Mouse (Mus musculus) CH12.LX (cell line): ENCODE data around the gene Gng3. TPM values are rescaled to one million over a fixed set of nuclear protein-coding genes. Genes with fewer than 3 reads are reported as not detected.

Experiments
- DNase-seq: peaks from one replicate; pipeline ENCODE4 v3.0.0-alpha.2; 2013; ENCODE audit errors: extremely low read depth
- H3K27ac ChIP-seq: 2 replicates; pipeline ENCODE4 v1.5.1; 2012; ENCODE audit warnings: low read depth, mild to moderate bottlenecking, control low read depth, moderate library complexity; ENCODE audit not compliant: insufficient read depth
- H3K27me3 ChIP-seq: replicated peaks from 2 replicates; pipeline ENCODE3; 2012; ENCODE audit warnings: inconsistent platforms
- H3K36me3 ChIP-seq, 2 experiments: replicated peaks in 1 of 2; 2 replicates each; pipeline versions ENCODE3 to v1.6.1; 2012; ENCODE audit warnings: inconsistent platforms in 1 of 2, low read length in 1 of 2, mild to moderate bottlenecking in 1 of 2, mixed read lengths in 1 of 2, moderate library complexity in 1 of 2; ENCODE audit not compliant: control insufficient read depth in 1 of 2, insufficient read depth in 1 of 2
- H3K4me1 ChIP-seq, 2 experiments: 2 replicates each; pipeline ENCODE4 v1.6.1; 2012; ENCODE audit warnings: inconsistent platforms in 1 of 2, moderate library complexity in 1 of 2; ENCODE audit not compliant: insufficient read depth in 2 of 2, control insufficient read depth in 1 of 2
- H3K4me2 ChIP-seq: 2 replicates; pipeline ENCODE4 v1.6.1; 2012; ENCODE audit warnings: low read depth, mild to moderate bottlenecking, control low read depth; ENCODE audit not compliant: poor library complexity, insufficient read depth, severe bottlenecking
- H3K4me3 ChIP-seq, 3 experiments: fragments of 150-350 bp in 1 of 3; sonication (generic) in 1 of 3; replicated peaks in 1 of 3; 2 replicates each; pipeline versions ENCODE3 to v1.5.1; 2011 to 2012; ENCODE audit warnings: low read depth in 2 of 3, low read length in 2 of 3, mild to moderate bottlenecking in 2 of 3, moderate library complexity in 2 of 3, control low read depth in 1 of 3, improper control_type of control experiment in 1 of 3, inconsistent platforms in 1 of 3, mixed read lengths in 1 of 3; ENCODE audit not compliant: poor library complexity in 1 of 3
- H3K79me2 ChIP-seq: replicated peaks from 2 replicates; pipeline ENCODE4 v1.6.1; 2012; ENCODE audit warnings: mild to moderate bottlenecking, moderate library complexity; ENCODE audit not compliant: control insufficient read depth, poor library complexity, insufficient read depth, severe bottlenecking; ENCODE audit errors: extremely low read depth
- H3K9ac ChIP-seq: 2 replicates; pipeline ENCODE4 v1.6.1; 2012; ENCODE audit warnings: low read depth, mild to moderate bottlenecking, control low read depth, moderate library complexity; ENCODE audit not compliant: insufficient read depth
- H3K9me3 ChIP-seq: replicated peaks from 2 replicates; pipeline ENCODE3; 2012; ENCODE audit warnings: low read length, inconsistent platforms, mixed read lengths
- BHLHE40 ChIP-seq: IDR thresholded peaks from 2 replicates; pipeline ENCODE4 v1.6.1; 2011; ENCODE audit warnings: mild to moderate bottlenecking, low read depth, low read length, improper control_type of control experiment
- CHD1 ChIP-seq: IDR thresholded peaks from 2 replicates; pipeline ENCODE4 v1.6.1; 2012; ENCODE audit warnings: low read depth, low read length, improper control_type of control experiment, inconsistent platforms
- CHD2 ChIP-seq: IDR thresholded peaks from 2 replicates; pipeline ENCODE4 v1.6.1; 2011; ENCODE audit warnings: low read length, improper control_type of control experiment
- ELF1 ChIP-seq: IDR thresholded peaks from 2 replicates; pipeline ENCODE4 v1.6.1; 2014; ENCODE audit warnings: low read depth, mild to moderate bottlenecking, inconsistent platforms, low read length, improper control_type of control experiment
- EP300 ChIP-seq: IDR thresholded peaks from 2 replicates; pipeline ENCODE4 v1.6.1; 2011; ENCODE audit warnings: low read length, improper control_type of control experiment
- HCFC1 ChIP-seq: IDR thresholded peaks from 2 replicates; pipeline ENCODE4 v1.6.1; 2012; ENCODE audit warnings: low read depth, mild to moderate bottlenecking, inconsistent platforms, low read length, improper control_type of control experiment
- IRF4 ChIP-seq: IDR thresholded peaks from 2 replicates; pipeline ENCODE4 v1.6.1; 2014; ENCODE audit warnings: low read depth, mild to moderate bottlenecking, inconsistent platforms, low read length, improper control_type of control experiment
- JUN ChIP-seq: IDR thresholded peaks from 2 replicates; pipeline ENCODE4 v1.6.1; 2011; ENCODE audit warnings: low read depth, mild to moderate bottlenecking, low read length, improper control_type of control experiment, moderate library complexity; ENCODE audit not compliant: insufficient read depth
- KAT2A ChIP-seq: IDR thresholded peaks from 2 replicates; pipeline ENCODE4 v1.6.1; 2012; ENCODE audit warnings: low read length, improper control_type of control experiment, inconsistent platforms; ENCODE audit not compliant: insufficient replicate concordance
- MYC ChIP-seq: IDR thresholded peaks from 2 replicates; pipeline ENCODE4 v1.6.1; 2011; ENCODE audit warnings: low read depth, mild to moderate bottlenecking, improper control_type of control experiment, low read length
- NRF1 ChIP-seq: IDR thresholded peaks from 2 replicates; pipeline ENCODE4 v1.6.1; 2014; ENCODE audit warnings: low read depth, mild to moderate bottlenecking, inconsistent platforms, low read length, improper control_type of control experiment, moderate library complexity
- PAX5 ChIP-seq: IDR thresholded peaks from 2 replicates; pipeline ENCODE4 v1.6.1; 2012; ENCODE audit warnings: low read length, inconsistent platforms, mixed read lengths
- POLR2A ChIP-seq: IDR thresholded peaks from 2 replicates; pipeline ENCODE4 v1.6.1; 2011; ENCODE audit warnings: low read depth, mild to moderate bottlenecking, improper control_type of control experiment, low read length
- POLR2AphosphoS2 ChIP-seq: IDR thresholded peaks from 2 replicates; pipeline ENCODE4 v1.6.1; 2011; ENCODE audit warnings: low read depth, low read length, improper control_type of control experiment
- RCOR1 ChIP-seq: conservative IDR thresholded peaks from 2 replicates; pipeline ENCODE4 v1.6.1; 2012; ENCODE audit warnings: low read depth, mild to moderate bottlenecking, inconsistent platforms, low read length, improper control_type of control experiment
- TBP ChIP-seq: conservative IDR thresholded peaks from 2 replicates; pipeline ENCODE4 v1.6.1; 2011; ENCODE audit warnings: low read depth, low read length, improper control_type of control experiment
- USF1 ChIP-seq: IDR thresholded peaks from 2 replicates; pipeline ENCODE4 v1.6.1; 2014; ENCODE audit warnings: low read depth, mild to moderate bottlenecking, inconsistent platforms, low read length, improper control_type of control experiment
- USF2 ChIP-seq: conservative IDR thresholded peaks from 2 replicates; pipeline ENCODE4 v1.6.1; 2011; ENCODE audit warnings: low read depth, low read length, improper control_type of control experiment
- dilution Hi-C: fragments of 300-500 bp; cut with MboI; formaldehyde crosslinking; loops from 2 replicates; pipeline ENCODE4 v1.14.3; 2020; ENCODE audit warnings: low sequenced_read_pairs; ENCODE audit not compliant: extremely low pct_unique_long_range_greater_than_20kb, extremely low pct_ligation_motif_present
- in situ Hi-C: fragments of 300-500 bp; cut with MboI; formaldehyde crosslinking; loops from 3 replicates; pipeline ENCODE4 v1.14.3; 2019; ENCODE audit warnings: low sequenced_read_pairs, low pct_ligation_motif_present, low pct_unique_long_range_greater_than_20kb, mixed read lengths
- polyA plus RNA-seq: library from polyadenylated mRNA; unstranded; fragments of >175 nt; gene quantifications from 2 replicates; pipeline ENCODE4 v1.2.1, GENCODE M21; 2012; ENCODE audit warnings: low read depth; ENCODE audit not compliant: insufficient read length
- total RNA-seq, 2 experiments: library from RNA; depleted of rRNA; stranded (reverse); fragments of 300-350 nt in 1 of 2; fragments of >200 nt in 1 of 2; gene quantifications; 2 replicates each; pipeline ENCODE4 v1.2.3; 2012 to 2014

Gene Gng3
- total and polyA plus RNA-seq, 3 experiments: 0.56 to 10.3 (median 6.1) TPM

DNA sequence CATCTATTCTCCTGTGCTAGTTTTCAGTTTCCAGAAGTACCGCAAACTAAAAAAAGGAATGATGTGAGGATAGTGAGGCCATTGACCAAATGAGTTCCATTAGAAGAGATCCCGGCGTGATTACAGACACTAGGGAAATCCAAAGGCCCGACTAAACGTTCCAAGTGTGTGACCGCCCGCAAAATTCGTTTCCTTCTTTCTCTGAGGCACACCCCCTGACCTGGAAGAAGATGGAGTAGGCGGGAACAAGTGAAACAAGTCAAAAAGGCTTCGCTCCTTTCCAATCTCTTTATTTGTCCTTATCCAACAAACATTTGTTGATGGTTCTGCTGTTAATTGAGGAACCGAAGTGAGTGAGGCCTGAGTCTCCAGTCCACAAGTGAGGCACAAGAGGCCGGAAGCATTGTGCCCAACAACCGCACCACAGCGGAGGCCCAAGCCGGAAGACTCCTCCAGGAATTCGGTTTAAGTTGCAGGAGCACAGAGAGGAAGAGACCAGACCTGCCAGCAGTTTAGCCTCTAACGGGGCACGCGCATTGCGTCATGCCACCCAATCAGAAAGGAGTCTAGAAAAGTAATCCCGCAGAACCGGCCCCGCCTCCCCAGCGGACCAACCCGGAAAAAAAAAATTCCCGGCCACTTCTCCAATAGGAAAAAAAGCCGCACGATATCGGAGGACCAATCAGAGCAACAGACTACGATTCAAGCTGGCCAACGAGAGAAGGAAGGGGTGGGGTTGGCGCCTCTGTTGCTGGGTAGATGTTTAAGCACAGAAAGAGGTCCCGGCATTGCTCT, 20.0 kb downstream of the Gng3 start, which contains the start of gene Ttc9c (continued):
- TF ChIP-seq RCOR1 (no peak), USF1 (no peak), PAX5 (no peak), CHD2 (peak; percentile 85), KAT2A (0 out of 2 replicates have a peak, but pooled peaks have one; percentile 65), NRF1 (peak; percentile 49), MYC (no peak)
- TF ChIP-seq, all 38 proteins: peak for 19

- H3K4me2 ChIP-seq: peak overlapping the region; percentile 93
- peaks cover 64% of the 10 kb centered on the region for H3K79me2 ChIP-seq
- peak overlapping the region; percentile 90 to 96 (median 91) for H3K4me3 ChIP-seq
- no peaks in the 10 kb centered on the region for H3K27me3 ChIP-seq
- TF ChIP-seq TBP (no peak), JUN (no peak), USF2 (no peak), POLR2A (no peak), EP300 (no peak), BHLHE40 (no peak), POLR2AphosphoS2 (no peak), NRF1 (no peak), HCFC1 (no peak), MYC (no peak)
- H3K36me3 ChIP-seq: peaks cover 31 to 45% of the 10 kb centered on the region in 2 experiments
- H3K27ac ChIP-seq: peak overlapping the region; percentile 91
- dilution Hi-C loops (no loop called here), in situ Hi-C loops (no loop called here)
- peak overlapping the region; percentile 95 for H3K9ac ChIP-seq
- H3K4me1 ChIP-seq: peaks cover 10 to 42% of the 10 kb centered on the region in 2 experiments
- no peak for DNase-seq
- no peaks in the 10 kb centered on the region for H3K9me3 ChIP-seq
Measured at GRCm38 (mm10) chr19:8818301-8818798, 20.6 kb downstream of the Gng3 start.

DNA sequence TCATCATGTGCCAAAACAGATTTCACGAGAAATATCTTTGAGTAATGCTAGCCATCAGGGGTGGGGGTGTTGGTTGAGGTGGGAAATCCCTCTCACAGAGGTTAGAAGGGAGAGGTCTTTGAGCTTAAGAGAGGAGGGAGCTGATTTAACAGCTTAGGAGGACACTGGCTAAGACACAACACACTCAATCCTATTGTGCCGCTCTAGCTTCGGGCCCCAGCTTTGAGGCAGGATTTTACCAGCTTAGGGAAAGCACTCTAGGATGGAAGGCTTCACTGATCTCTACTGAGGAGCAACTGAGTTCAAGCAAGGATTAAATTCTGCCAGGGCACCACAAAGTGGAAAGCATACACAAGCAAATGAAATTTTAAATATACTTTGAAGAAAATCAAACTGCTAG, 22.0 kb downstream of the Gng3 start:
- Histone ChIP-seq H3K27ac (no peak overlapping the region), H3K4me2 (peak overlapping the region; percentile 81), H3K9ac (peak overlapping the region; percentile 95; the same call in 1 of the 2 replicates), H3K4me1 (peaks cover 10 to 34% of the 10 kb centered on the region in 2 experiments), H3K4me3 (peak overlapping the region; percentile 22 to 31 (median 27))
- no peak for DNase-seq
- dilution Hi-C loops (no loop called here), in situ Hi-C loops (no loop called here)
- TF ChIP-seq EP300 (no peak), IRF4 (no peak), POLR2A (0 out of 2 replicates have a peak, but pooled peaks have one; percentile 29), CHD1 (no peak), BHLHE40 (0 out of 2 replicates have a peak, but pooled peaks have one; percentile 28), ELF1 (no peak)
- TF ChIP-seq, all 38 proteins: peak for 2
- Histone ChIP-seq H3K36me3 (peaks cover 33 to 51% of the 10 kb centered on the region in 2 experiments), H3K79me2 (peaks cover 55% of the 10 kb centered on the region), H3K9me3 (no peaks in the 10 kb centered on the region), H3K27me3 (no peaks in the 10 kb centered on the region)
